Mouse (Mus musculus): Measurements from ENCODE around the gene Lat. TPM values are rescaled to one million over a fixed set of nuclear protein-coding genes. Genes with fewer than 3 reads are reported as not detected.

Lat gene
- total RNA-seq, 2 experiments from 2014 or later: 0.33 TPM; not detected in 1

DNA sequence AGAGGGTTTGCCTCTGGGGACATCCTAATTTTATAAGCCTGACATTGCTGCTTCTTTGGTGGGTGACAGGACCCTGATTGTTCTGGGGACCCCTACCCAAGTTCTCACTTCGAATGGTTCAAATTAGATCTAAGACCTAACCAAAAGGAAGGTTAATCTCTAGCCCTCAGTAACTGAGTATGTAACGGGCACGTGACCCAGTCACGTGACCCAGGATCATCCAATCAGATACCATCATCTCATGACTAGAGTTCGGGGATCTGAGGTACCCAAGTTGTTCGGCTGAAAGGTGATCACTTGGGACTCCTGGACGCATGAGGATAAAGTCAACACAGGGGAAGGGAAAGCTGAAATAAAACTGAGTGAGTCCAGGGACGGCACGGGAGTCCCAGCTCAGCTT lies 3.6 kb upstream of the Lat start:
- no peak for DNase-seq
- intact Hi-C loops (cut with DNase I): no loop called here

- no peak for DNase-seq
- intact Hi-C loops (cut with DNase I): no loop called here
These were observed 1.0 kb downstream of the Lat start for GRCm38 (mm10) chr7:126368367-126368766.

DNA sequence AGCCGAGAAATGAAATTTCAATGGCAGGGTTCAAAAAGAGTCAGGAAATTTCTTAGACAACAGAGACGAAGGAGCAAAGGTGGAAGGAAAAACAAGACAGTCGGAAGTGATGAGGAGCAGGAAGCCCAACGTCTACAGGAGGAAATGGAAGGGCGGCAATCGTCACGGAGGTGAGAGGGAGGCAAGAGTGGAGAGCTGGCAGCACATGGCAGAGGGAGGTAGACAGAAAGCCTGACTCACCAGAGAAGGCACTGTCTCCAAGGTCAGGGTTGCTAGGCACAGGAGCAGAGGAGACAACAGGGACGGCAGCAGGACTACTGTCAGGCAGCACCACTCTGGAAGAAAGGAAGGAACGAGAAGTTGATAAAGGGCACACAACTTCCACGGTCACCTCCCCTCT lies 1.7 kb downstream of the Lat start:
- intact Hi-C loops (cut with DNase I): no loop called here
- DNase-seq: no peak

GRCm38 (mm10) chr7:126363038-126363437 lies 6.3 kb downstream of the Lat start:
- no peak for DNase-seq
- intact Hi-C loops (cut with DNase I): no loop called here

DNA sequence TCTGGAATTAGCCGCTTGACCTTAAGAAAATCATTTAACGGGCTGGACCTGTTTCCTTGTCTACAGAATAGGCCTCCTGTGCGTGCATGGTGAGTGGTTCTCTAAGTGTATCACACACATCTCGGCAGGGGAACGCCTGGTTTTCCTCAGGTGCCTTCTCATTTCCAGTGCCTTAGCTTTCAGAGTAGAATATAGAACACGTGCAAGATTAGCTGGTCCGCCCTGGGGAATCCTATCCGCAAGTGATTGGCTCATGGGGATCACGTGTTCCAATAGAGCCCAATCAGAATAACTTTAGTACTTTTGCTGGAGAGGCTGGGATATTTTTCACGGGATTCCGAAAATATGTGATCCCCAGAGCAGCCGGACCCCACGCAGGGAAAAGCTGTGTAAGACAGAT lies 10.3 kb downstream of the Lat start:
- intact Hi-C loops (cut with DNase I): no loop called here
- no peak for DNase-seq

- intact Hi-C loops (cut with DNase I): no loop called here
- no peak for DNase-seq
These were observed 11.0 kb downstream of the Lat start for GRCm38 (mm10) chr7:126358413-126358812.

DNA sequence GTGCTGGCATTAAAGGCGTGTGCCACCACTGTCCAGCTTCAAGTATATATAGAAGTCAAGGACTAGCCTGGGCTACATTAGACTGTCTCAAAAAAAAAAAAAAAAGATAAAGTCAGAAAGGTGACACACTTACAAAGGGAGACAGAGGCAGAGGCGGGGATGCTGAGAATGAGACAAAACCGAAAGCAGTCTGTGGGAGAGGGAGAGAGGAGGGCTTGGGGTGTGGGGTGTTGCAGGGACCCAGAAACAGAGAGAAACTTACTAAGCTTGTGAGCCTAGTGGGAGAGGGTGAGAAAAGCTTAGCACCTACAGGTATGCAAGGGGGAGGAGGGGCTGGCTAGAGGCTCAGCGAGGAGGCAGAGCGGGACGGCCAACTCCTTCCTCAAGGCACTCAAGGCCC lies 11.5 kb downstream of the Lat start:
- DNase-seq: no peak
- intact Hi-C loops (cut with DNase I): no loop called here

DNA sequence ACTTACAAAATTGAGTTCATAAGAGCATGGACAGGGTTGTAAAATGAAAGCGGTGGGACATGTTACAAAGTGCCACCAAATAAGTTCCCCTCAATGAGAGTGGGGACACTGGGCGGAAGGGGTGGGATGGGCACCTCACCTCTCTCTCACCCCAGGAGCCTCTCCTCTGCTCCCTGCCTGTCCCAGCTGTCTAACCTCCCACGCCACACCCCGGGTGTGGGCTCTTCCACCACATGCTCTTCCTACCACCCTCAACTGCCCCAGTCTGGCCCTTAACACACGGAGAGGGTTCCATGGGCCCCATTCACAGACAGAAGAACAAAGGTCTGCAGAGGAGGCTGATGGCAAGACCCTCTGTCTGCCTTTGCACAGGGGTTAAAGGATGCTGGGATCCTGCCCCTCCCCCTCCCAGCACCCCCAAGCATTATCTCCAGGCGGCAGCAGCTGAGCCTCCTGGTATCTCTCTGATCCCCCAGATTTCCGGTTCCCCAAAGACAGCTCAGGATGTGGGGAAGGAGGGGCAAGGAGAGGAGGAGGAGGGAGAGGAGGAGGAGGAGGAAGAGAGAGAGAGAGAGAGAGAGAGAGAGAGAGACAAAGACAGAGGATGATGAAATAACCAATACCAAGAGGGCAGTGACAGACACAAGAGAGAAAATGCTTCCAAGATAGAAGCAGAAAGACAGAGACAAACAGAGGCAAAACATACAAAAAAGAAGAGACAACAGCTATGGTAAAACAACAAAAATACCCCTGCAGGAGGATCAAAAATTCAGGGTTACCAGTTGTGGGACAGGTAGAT lies 12.4 kb downstream of the Lat start:
- intact Hi-C loops (cut with DNase I): no loop called here
- no peak for DNase-seq

GRCm38 (mm10) chr7:126355847-126356597 lies 13.3 kb downstream of the Lat start:
- no peak for DNase-seq
- intact Hi-C loops (cut with DNase I): no loop called here

DNA sequence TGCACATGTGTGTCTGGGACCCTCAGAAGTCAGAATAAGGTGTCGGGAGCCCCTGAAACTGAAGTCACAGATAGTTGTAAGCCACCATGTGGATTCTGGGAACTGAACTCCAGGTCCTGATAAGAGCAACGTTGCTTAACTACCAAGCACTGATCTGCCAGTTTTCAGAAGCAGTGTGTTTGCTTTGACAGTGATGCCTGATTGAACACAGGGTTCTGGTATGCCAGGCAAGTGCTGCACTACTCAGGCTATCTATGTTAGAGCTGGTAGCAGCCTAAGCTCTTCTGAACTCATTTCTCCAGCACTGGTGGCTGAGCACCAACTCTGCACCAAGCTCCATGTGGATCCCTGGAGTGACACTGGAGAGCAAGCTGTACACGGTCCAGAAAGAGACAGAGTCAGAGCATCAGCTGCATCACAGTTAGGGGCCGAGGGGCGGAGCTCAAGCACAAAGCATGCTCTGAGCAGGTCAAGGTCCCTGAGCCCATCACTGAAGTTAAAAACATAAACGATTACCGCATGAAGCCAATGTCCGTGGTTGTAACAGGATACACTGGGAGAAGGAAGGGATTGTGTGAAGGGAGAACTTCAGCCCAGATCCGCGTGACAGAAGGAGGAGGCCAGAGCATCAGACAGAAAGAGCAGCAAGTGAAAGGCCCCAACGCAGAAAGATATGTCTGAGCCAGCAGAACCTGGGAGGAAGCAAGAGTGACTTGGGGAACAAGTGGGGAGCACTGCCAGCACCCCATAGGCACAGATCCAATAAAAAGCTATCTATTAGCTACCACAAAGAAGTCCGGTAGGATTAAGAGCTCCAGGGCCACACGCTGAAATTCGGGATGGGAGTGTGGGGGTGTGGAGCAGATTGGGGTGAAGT lies 14.4 kb downstream of the Lat start:
- DNase-seq: no peak
- intact Hi-C loops (cut with DNase I): no loop called here

- intact Hi-C loops (cut with DNase I): no loop called here
- DNase-seq: no peak
These were observed 15.4 kb downstream of the Lat start for GRCm38 (mm10) chr7:126353994-126354365.

DNA sequence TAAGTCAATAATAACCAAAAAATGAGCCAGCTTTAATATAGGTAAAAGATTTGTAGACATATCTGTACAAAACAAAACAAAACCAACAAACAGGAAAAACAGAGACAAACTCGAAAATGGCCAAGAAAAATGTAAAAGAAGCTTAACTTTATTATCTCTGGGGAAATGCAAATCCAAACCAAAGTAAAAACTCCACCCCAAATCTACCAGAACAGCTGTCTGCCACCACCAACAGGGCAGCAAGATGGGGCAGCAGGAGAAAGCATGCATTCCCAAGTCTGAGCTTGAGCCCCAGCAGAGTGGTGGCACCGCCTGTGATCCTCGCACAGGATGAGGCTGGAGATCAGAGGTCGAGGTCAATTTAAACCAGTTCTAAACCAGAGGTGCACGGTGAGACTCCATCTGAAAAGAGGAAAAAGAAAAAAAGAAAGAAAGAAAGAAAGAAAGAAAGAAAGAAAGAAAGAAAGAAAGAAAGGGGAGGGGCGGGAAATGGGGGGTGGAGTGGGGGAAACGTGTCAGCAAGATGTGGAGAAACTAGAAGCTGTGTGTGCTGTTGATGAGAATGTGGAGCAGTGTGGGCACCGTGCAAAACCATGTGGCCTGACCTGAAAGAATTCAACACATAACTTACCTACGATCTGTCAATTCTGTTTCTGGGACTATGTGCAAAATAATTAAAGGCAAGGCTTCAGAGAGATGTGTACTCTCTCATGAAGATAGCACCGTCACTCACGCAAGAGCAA lies 15.9 kb downstream of the Lat start:
- no peak for DNase-seq
- intact Hi-C loops (cut with DNase I): no loop called here

DNA sequence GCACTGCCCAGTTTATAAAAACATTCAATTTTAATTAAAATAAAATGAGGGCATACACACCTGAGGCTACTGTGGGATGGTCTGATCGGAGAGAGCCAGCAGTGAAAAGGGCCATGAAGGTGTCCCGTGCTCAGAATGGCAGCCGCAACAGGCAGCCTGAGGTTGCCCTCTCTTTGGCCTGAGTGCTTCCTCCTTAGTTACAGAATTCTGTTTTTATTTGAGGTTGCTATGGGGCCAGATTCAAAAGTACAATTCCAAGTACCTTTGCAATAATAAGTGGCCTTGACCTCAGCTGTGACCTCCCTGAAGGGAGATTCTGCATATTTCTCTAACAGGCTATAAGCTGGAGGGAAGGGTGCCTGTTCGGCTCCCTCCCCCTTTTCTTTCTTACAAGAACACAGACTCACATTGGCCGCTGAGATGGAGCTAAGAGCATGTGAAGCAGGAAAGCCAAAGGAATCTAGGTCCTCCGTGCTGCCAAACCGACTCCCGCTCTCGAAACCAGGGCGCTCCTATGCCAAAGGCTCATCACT lies 17.9 kb downstream of the Lat start:
- intact Hi-C loops (cut with DNase I): no loop called here
- no peak for DNase-seq

- intact Hi-C loops (cut with DNase I): no loop called here
These were observed 18.5 kb downstream of the Lat start for GRCm38 (mm10) chr7:126350748-126351418.

DNA sequence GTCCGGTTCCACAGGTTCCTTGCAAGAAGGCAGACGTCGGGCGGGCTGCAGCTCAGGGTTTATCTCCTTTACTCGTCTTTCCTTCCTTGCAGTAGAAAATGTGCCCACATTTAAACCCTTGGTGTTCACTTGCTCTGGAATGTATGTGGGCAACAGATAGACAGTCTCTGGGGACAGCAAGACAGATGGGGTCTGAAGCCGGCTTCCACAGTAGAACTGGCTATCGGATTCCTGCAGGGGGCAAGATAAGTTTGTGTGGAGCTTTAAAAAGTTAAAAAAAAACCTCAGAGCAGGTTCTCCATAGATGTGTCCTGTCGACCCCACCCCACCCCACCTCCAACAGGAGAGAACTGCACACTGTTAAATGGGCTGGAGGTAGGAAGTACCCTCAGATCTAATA lies 21.1 kb downstream of the Lat start:
- no peak for DNase-seq

More at GRCm38 (mm10) chr7:126350748-126351418, 18.5 kb downstream of the Lat start:
- DNase-seq: no peak

GRCm38 (mm10) chr7:126347098-126347497 lies 22.3 kb downstream of the Lat start:
- no peak for DNase-seq
- intact Hi-C loops (cut with DNase I): no loop called here

More for the DNA sequence above, 21.1 kb downstream of the Lat start:
- intact Hi-C loops (cut with DNase I): no loop called here

DNA sequence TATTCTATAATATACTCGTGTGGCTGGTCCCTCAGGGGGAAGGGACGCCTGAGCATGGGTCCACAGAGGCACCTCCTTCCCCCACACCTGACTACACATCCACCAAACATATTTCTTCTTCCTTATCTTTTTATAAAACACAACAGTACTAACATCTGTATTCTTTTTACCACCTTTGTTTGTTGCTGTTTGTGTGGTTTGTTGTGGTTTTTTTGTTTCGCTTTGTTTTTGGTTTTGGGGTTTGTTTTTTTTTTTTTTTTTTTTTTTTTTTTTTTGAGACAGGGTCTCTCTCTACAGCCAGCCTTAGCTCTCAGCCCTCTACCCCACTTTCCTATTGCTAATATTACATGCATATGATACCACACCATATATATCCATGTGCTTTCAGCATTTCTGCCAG lies 23.4 kb downstream of the Lat start:
- DNase-seq: no peak
- intact Hi-C loops (cut with DNase I): no loop called here

GRCm38 (mm10) chr7:126345557-126345956 lies 23.8 kb downstream of the Lat start:
- intact Hi-C loops (cut with DNase I): no loop called here
- DNase-seq: no peak

DNA sequence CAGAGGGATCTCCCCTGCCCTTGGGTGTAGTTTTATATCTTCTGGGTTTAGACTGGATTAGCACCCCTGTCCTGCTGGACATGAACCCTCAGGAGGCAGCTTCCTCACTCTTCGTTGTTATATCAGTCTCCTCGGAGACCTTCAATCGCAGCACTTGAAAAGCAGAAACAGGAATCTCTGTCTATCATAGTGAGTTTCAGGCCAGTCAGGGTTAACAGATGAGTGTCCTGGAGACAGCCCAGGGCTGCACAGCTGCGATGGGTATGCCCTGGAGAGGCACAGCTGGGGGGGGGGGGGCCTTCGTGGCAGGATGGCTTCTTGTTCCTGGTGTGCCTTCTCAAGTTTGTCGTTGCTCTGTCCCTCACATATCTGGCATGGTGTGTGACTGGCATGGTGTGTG lies 28.5 kb downstream of the Lat start:
- DNase-seq: no peak
- intact Hi-C loops (cut with DNase I): no loop called here

GRCm38 (mm10) chr7:126340206-126340618 lies 29.2 kb downstream of the Lat start:
- no peak for DNase-seq
- intact Hi-C loops (cut with DNase I): no loop called here

Measured in heart, postnatal 36 days (tissue).